Mouse (Mus musculus) monocyte, adult 5-6 weeks (primary cell): ENCODE data around the gene Wipi1. TPM values are rescaled to one million over a fixed set of nuclear protein-coding genes. Genes with fewer than 3 reads are reported as not detected.
"Not testable (repeated sequence)": the region's sequence is repeated elsewhere in the genome, so short reads cannot be mapped to it uniquely, and the experiment has no call there.

Experiments used
- ATAC-seq: fragments of 153-309, 156-312 bp; replicated peaks from 2 replicates; pipeline ENCODE4 v1.8.0; 2017; ENCODE audit warnings: mild to moderate bottlenecking; ENCODE audit not compliant: low TSS enrichment, insufficient number of reproducible peaks, severe bottlenecking, poor library complexity, low FRiP score
- total RNA-seq: library from RNA; stranded (forward); fragments of 200-1000, 200-491, 200-594 nt; gene quantifications from 3 replicates; pipeline ENCODE4 v1.2.3, GENCODE M21; 2017

Gene Wipi1
- total RNA-seq: 1.5 to 4.0 TPM (median 1.9 TPM) in 3 replicates

DNA sequence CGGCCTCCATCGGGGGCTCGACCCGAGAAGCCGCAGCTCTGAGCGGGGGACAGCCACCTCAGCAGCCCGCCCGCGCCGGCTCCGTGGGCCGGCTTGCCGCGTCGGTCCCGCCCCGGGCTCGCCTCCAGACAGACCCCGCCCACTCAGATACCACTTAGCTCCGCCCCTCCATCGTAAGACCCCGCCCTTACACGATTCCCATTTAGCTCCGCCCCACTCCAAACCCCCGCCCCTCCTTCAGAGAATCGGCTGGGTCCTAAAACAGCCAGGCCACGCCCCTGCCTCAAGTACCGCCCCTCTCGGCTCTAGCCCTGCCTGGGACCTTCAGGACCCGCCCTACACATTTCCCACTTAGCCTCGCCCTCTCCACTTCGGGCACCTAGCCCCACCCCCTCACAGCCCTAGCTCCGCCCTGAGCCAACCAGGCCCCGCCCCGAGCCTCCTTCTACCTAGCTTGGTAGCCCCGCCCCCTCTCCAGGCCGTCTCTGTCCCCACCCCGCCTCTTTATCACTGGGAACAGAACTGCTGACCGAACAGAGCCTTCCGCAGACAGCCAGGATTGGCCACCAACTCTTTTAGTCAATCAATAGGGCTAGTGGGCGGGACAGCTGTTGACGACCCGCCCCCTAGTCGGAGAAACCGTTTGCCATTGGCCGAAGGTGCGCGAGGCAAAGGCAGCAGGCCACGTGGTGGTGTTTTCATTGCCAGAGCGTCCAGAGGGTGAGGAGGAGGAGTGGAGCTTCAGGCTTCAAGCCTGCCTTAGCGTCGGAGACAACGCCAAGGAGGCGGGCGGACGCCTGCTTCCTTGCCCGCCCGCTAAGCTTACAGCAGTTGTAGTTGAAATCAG lies at the start of gene Wipi1:
Wipi1 (minus strand) TSS at position 665 of the 847 bp plus-strand sequence.
- ATAC-seq: peak; percentile 88

DNA sequence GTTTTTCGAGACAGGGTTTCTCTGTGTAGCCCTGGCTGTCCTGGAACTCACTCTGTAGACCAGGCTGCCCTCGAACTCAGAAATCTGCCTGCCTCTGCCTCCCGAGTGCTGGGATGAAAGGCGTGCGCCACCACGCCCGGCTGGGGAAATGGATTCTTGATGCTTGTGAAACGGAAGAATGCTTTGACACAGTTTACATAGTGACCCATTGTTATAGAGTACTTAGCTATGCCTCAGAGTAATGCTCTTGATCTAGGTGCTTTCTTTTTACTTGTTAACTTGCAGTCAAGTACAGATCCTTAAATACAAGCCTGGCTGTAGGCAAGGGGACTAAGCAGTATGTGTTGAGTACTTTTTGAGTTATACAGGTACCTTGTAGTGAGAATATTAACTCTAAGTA lies 48.8 kb upstream of the Wipi1 start:
- not testable (repeated sequence) for ATAC-seq

DNA sequence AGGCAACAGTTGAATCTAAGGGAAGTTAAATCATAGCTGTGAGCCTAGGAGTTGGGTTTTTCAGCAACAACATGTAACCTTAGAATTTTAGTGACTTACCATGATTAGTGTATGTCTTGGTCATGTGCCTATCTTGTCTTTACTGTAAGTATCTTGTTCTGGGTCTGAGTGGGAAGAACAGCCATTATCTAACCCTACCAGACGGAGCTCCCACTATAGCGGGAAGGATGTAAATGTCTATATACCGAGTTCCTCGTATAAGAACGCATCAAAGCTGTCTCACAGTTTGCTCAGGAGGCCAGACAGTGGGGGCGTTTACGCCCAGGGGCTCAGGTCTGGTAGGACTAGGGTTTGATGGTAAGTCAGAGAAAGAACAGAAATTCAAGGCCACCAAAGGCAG lies 44.5 kb upstream of the Wipi1 start:
- no peak for ATAC-seq

DNA sequence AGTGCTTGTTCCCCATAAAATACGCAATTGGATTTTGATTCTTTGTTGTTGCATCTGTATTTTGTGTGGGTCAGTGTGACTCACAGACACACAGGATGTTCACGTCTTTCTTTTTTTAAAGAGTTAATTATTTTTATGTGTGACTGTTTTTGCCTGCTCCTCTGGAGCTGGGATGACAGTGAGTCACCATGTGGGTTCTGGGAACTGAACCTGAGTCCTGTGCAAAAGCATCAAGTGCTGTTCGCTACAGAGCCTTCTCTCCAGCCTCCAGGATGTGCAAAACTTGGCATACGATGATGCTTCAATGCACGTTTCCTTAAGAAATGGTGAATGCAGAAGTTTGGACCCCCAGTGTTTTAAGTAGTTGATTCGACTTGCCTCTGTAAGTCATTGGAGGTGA lies 42.8 kb upstream of the Wipi1 start:
- no peak for ATAC-seq

DNA sequence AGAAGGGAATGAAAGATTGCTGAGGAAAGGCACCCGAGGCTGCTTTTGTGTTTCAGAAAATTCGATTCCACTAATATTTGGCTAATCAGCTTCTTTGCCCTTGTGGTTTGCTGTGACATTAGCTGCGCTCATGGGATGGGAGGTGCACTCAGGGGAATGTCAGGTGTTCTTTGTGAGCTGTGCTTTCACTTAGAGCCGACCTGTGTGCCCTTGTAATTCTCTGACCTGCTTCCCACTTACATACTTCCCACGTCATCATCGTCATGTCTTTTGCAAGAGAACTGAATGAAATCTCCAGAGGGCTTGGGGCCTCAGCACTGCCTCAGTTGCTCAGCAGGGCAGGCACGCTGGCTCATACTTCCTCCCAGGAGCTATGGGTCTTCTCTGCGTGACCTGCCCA lies 41.4 kb upstream of the Wipi1 start:
- ATAC-seq: no peak

DNA sequence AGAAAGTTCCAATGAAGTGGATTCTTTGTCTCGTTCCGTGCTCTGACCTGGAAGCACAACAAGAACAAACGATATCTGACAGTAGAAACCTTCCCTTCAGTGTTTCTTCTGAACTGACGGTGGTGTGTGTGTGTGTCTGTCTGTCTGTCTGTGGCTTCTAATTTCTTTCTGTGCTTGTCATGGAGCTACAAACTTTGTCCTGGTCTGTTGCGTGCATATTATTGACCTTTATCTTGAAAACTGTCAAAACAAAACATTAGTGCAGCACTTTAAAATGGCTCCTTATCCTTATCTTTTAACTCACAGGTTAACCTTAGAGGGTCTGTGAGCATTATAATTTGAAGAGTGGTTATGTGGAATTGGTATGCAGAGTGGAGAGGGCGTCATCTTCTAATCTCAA lies 40.7 kb upstream of the Wipi1 start:
- no peak for ATAC-seq

DNA sequence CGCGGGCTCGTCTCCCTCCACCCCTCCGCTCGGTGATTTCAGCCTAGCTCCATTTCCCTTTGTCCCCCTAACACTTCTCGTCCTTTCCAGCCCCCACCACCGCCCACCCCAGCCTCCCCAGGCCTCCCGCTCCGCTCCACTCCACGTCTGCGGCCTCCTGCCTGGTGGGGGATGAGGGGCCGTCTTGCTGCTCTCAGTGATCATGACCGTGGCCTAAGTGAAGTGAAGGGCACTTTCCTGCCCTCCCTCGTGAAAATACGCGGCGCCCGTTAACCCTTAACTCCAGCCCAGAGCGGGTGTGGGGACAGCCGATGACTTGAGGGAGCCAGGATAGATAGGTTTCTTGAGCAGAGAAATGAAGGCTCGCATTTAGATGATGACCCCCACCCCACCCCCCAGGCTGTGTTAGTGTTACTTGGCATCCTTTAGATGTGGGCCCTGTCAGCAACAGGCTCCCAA lies 39.8 kb upstream of the Wipi1 start:
- ATAC-seq: no peak

DNA sequence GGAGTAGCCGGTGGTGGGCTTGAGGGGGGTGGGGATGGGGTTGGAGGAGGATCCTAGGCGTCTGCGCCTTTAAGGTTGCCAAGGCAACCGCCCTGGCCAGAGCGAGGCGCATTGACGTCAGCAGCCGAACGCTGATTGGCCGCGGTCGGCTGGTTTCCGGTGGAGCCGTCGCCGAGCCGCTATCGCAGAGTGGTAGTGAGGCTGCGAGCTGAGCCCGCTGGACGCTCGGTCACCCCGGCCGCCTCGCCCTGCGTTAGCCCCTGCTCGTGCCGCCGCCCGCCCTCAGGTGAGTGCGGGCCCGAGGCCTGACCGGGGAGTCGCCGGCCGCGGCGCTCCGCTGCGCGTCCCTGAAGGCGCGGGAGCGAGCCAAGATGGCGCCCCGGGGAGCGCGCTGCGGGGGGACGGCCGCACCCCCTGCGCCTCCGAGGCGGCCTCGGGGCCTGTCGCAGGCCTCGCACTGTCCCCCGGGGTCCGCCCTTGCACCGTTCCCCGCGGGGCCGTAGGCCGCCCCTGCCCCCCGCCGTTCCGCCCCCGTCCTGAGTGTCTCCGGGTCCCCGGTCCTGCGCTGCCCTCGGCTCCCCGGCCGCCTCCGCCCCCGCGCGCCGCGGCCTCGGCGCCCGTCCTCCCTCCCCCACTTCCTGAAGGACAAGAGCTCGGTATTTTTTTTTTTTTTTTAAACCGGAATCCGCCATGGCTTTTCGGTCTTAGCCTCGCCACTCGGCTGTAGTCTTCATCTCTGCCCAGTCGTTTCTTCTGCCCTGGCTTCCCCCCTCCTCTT lies 39.2 kb upstream of the Wipi1 start:
- peak; percentile 78 for ATAC-seq

DNA sequence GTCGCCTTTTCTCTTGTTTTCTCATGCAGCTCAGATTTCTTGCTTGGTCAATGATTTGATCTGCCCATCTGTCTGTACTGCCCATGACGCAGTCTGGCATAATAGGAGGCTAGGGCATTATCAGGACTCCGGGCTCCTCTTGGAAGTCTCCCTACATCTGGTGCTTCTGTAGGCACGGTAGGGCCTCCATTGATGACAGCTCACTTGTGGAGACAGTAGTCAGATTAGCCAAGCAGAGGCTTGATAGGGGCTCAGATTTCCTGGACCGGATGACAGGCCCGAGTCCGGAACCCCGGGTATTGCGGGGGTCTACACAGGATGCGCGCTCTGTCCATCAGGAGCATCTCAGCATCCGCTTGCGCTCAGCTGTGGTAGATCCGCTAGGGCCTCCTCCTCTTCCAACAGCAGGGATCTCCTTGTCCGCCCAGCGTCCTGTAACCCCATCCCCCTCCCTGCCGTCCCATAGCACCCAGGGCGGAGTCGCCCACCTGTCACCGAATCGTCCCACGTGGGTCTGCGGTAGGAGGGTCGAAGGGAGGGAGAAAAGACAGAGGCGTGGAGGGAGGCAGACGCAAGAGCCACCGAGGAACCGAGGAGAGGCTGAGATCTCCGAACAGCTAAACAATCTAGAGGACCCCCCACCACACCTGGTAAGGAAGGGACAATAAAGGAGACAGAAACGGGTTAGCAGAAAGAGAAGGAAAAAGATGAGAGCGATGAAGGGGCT lies 38.4 kb upstream of the Wipi1 start:
- ATAC-seq: peak; percentile 48

DNA sequence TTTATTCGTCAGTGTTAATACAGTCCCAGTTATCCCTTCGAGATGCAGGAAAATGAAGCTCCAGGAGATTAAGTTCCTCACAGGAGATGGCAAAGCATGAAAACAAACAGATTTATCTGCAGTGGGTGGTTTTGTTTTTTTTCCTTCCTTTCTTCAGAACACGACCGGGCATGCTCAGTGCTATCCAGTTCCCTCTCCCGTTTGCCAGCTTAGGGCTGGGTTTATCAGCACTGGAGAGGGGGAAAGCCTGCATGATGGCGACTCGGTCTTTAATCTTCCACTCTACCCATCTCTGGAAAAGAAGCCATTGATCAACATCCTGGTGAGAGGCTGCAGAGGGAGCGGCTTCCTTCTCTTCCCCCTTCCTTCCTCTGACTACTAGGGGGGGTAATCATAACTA lies 37.4 kb upstream of the Wipi1 start, which contains the start of gene Prkar1a:
Prkar1a (plus strand) TSS at position 200 of the 400 bp plus-strand sequence.
- no peak for ATAC-seq

DNA sequence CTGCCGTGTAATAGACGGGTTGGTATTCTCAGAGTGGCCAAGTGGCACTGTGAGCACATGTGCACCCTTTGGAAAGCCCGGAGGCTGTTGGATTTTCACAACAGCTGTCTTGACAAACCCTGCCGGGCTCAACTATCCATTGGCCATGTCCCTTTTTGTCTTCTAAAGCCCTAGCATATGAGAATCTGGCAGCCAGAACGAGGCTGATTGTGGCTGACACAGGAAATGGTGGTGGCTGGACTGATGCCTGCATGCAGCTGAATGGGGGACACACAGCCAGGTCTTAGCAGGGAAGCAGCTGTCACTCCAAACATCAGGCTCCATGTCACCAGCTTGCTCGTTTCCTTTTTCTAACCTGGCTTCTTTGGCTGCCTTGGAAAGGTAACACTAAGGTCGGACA lies 36.7 kb upstream of the Wipi1 start:
- ATAC-seq: peak; percentile 9; the same call in 1 of the 2 replicates

DNA sequence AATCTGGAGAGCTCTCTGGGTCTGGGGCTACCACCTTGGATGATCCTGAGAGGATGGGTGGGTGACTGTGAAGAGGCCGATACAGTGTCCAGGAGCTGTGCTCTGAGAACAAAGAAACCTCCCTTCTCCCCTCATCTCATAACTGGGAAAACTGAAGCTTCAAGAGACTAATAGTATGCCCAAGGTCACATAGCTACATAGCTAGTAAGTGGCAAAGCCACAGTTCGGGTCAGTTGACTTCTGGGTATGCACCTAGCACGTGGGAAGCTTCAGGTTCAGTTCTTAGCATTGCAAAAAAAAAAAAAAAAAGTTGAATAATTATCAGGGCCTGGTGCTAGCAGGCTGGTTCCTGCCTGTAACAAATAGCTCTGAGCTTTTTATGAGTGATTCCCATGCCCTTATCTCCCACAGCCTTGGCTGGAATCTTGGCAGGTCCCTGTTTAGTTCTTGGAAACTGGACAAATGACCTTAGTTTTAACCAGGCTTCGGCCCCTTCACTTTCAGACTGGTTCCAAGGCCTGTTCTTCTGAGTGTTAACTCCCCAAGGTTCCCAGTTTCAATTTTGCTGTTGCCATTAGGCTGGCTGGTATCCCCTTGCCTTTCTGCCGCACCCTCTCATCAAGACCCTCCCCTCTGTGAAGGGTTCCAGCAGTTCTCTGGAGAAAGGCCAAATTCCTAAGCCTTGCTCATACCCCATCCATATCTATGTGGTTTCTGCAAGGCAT lies 29.9 kb upstream of the Wipi1 start:
- ATAC-seq: no peak

DNA sequence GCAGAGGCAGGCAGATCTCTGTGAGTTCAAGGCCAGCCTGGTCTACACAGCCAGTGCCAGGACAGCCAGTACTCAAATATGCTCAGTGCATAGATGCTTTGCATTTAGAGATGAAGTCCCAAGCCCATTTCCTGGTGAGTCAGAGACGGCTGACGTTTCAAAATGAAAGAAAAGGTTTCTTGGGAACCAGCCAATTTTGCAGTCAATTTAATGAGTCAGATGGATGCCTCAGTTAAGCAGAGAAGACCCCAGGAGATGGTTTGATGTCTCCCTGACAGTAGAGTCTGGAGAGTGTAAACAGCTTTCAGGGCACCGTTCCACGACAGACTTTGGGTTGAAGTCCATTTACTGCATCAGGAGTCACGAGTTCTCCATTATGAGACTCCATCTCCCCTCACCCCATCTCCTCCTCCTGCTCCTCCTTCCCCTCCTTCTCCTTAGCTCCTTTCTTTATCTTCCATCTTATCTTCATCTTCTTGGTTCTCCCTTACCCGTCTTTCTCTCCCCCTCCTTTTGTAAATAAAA lies 24.2 kb upstream of the Wipi1 start:
- no peak for ATAC-seq

DNA sequence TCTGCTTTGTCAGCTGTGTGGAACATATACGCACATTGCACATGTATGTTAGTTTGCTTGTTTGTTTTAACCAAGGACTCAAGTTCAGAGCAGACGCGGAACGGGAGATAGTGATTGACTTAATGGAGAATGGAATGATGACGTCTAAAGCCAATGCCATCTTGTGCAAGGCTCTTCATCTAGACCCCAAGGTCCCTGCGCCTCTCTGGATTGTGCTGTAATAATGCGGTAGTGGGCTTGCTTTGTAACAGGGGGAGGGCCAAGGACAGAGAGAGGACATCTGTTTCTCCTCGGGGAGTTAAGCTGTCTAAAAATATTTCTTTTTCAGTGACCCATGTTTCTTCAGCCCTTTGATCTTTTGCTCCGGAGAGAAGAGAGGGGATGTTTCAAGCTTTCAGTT lies 23.2 kb upstream of the Wipi1 start:
- ATAC-seq: no peak

DNA sequence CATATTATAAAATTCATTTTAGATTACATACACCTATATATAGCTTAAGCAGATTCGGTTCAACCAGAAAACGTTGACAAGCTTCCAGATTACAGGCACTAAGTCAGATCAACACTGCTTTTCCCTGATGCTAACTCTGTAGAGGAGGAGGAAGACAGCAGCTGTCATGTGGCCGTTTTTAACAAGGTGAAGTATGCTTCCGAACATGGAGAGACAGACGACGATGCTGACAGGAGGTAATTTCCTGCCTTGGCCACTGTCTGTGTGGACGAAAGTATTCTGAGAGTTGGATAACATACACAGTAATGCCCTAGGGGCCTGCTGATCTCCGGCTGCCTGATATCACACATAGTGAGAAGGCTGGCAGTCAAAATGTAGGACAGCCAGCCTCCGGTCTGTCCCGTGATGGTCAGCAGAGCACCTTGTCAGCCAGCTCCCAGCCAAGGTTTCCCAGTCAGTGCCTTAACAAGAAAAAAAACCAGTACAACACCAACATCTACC lies 17.3 kb upstream of the Wipi1 start:
- no peak for ATAC-seq

DNA sequence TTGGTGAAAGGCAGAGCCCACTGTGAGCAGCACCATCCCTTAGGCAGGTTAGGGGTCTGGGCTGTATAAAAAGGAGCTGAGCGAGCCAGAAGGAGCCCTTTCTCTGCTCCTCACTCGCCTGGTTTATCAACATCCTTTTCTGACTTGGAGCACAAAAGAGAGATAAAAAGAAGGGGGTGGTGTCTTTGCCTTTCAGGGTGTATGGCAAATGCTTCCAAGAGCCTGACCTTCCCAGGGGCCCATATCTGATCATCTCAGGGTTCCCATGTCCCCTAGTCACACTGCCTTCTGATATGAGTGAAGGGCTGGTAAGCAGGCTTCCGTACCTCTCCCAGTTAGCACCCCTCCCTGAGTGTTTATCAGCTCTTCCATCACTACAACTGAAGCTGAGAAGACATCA lies 16.3 kb upstream of the Wipi1 start:
- no peak for ATAC-seq

DNA sequence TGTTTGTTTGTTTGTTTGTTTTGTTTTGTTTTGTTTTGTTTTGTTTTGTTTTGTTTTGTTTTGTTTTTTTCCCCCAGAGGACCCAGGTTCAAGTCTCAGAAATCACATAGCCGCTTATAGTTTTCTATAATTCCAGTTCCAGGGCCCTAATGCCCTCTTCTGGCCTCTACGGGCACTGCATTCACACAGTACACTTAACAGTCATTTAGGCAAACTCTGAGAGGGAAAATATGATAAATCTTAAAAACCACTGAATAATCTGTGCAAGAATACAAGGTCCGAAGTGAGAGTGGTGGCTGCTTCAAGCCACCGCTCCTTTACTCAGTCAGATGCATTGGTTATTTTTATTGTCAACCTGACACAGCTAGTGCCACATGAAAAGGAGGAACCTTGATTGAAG lies 15.9 kb upstream of the Wipi1 start:
- no peak for ATAC-seq

DNA sequence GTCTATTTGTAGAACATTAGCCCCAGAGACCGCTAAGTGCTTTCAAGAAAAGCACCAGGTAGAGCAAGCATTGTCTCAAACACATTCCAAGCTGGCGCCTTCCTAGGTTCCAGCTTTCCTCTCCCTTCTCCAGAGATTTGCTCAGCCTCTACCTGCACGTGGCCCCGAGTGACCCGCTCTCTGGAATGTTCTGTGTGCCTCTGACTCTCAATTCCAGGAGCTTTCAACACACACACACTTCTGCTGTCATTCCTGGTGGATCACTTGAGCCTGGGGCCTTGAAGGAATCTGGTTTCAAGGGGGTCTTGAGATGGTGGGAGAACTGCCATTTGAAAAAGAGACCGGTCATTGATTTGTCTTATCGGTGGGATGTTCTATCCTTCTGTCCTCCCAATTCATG lies 11.5 kb upstream of the Wipi1 start:
- no peak for ATAC-seq
